Mouse (Mus musculus): Measurements from ENCODE around the gene Rpl23.
"Not testable (repeated sequence)": the region's sequence is repeated elsewhere in the genome, so short reads cannot be mapped to it uniquely, and the experiment has no call there.

Gene Rpl23

DNA sequence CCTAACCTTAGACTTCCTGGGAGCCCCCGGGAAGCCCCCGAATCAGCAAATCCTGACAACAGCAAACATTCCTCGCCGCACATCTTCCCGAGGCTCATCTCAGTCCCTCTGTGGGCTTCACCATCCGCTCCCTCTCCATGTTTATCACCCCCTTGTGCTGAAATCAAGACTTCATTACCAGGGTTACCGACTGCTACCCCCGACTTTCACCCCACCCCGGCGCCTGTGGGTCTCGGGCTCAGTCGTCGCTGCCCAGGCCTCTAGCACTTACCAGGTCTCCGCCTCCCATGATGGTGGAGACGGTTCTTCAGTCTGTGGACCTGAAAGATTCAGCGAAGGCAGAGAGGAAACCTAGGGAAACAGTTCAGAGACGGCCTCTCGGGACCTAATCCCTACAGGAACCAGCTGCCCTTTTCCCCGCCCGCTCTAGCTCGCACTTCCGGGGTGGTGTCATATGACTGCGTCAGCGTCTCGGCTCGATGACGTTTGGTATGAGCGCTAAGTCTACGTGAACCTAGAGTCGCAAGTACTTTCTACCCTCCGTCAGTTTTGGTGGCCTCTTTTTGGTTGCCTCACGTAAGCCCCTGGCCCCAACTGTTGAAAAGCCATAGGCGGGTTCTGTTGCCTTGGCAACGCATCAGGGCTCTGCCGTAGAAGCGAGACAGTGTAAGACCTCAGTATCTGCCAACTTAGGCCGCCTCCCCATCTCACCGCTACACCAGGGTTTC, 15.9 kb downstream of the Rpl23 start, which contains the start of gene Cwc25:
Cwc25 (minus strand) TSS at position 403 of the 728 bp plus-strand sequence.
- DNase-seq (ENCODE audit: low read depth, low spot score): peak; percentile 95

DNA sequence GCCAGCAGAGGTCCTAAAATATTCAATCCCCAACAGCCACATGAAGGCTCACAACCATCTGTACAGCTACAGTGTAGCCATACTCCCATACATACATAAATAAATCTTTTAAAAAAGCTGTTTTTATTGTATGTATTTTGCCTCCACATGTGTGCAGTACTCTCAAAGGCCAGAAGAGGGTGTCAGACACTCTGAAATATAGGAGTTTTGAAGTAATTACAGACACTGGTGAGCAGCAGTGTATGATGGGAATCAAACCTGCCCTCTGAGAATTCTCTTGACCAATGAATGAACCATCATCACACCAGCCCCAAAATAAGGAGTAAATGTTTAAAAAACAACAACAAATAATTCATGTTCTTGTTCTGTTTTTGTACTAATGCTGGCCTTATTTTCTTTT, 20.6 kb downstream of the Rpl23 start:
- no peak for DNase-seq (ENCODE audit: low read depth, low spot score)

DNA sequence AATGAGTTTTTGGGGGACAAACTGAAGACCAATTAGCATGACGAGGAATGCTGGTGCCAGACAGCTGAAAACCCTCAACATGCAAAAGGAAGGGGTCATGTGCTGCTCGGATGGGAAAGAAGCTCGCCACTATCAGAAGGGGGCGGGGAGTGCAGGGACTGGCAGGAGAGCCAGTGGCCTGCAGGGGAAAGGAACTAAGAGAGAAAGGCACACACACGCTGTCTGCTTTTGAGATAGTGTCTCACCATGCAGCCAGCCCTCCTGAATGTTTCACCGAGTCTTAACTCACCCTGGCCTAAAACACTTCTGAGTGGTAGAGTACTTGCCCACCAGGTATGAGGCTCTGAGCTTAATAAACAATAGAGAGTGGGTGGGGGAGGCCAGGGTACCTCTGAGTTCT, 23.3 kb downstream of the Rpl23 start:
- no peak for DNase-seq (ENCODE audit: low read depth, low spot score)

GRCm38 (mm10) chr11:97758125-97758524, 24.1 kb downstream of the Rpl23 start:
- no peak for DNase-seq (ENCODE audit: low read depth, low spot score)

GRCm38 (mm10) chr11:97753277-97753676, 29.0 kb downstream of the Rpl23 start:
- no peak for DNase-seq (ENCODE audit: low read depth, low spot score)

DNA sequence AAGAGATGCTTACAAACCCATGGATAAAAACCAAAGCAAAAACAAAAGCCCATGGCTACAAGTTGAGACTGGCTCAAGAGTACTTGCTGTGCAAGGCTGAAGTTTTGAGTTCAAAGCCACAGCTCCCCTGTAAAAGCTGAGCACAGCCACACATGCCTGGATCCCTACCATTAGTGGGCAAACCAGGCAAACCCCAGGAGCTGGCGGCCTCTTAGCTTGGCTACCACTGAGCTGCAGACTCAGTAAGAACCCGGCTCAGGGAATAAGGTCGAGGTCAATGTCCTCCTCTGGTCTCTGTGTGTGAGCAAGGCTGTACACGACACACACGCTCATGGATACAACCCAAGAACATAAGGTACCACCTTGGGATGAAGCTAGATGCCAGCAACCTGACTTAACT, 33.7 kb downstream of the Rpl23 start:
- no peak for DNase-seq (ENCODE audit: low read depth, low spot score)

- no peak for DNase-seq (ENCODE audit: low read depth, low spot score)
Measured at GRCm38 (mm10) chr11:97747773-97748172, 34.5 kb downstream of the Rpl23 start.

DNA sequence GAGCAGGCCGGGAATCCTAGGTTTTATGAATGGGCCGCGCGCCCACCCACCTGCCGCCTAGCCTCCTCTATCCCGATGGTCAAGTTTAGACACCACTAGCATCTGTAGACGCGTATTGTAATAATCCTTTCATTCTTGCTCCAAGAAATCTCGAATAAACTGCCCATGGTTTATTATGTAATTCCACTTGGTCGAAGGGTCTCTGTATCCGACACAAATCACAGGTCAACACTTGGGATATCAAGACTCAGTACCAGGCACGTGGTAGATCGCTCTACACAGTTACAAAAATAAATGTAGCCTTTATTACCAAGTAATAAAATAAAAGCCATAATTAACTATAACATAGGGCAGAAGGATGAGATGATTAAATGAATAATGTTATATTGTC, 36.9 kb downstream of the Rpl23 start:
- DNase-seq (ENCODE audit: low read depth, low spot score): no peak

DNA sequence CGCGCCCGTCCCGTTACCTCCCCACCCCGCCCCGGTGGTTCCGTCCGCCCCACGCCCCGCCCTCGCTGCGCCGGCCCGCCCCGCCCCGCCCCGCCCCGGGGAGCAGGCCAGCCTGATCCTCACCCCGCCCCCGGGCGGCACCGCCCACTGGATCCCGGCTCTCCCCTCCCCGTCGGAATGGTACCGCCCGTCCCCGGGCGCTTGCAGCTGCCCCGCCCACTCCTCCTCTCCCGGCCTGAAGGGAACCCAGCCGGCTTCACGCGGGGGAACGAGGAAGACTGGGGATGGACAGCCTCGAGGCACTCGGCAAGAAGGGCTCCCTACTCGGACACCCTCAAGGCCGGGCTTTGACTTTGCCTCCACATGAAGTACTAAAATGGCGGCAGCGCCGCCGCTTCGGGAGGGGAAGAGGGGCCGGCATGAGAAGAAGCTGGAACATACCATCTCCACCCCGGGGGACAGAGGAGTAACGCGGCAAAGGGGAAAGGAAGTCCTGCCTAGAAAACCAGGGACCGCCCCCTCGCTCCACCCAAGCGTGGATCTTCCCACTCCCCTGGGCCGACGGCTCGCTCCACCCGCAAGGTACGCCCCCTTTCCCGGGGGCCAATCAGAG, 37.4 kb downstream of the Rpl23 start:
- DNase-seq (ENCODE audit: low read depth, low spot score): peak; percentile 99

GRCm38 (mm10) chr11:97744063-97744717, 38.0 kb downstream of the Rpl23 start, which contains the start of gene Pip4k2b:
Gene Pip4k2b (minus strand): TSS chr11:97744704.
- peak; percentile 44 for DNase-seq (ENCODE audit: low read depth, low spot score)

DNA sequence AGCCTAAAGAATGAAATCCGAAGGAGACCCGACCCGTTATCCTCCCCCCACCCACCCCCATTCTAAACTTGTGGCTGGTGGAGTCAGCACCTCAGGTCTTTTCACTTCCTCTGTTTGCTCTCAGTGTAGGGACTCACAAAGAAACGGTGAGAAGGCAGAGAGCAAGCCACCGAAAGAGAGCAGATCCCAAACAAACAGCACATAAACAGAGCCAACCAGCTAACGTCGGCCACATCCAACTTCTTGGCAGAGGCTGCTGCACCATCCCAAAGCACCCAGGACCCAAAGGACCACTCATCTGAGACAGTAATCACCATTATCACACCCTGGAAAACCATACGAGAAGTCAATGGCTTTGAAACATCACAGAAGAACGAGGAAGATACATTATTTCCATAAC, 38.8 kb downstream of the Rpl23 start:
- DNase-seq (ENCODE audit: low read depth, low spot score): no peak

DNA sequence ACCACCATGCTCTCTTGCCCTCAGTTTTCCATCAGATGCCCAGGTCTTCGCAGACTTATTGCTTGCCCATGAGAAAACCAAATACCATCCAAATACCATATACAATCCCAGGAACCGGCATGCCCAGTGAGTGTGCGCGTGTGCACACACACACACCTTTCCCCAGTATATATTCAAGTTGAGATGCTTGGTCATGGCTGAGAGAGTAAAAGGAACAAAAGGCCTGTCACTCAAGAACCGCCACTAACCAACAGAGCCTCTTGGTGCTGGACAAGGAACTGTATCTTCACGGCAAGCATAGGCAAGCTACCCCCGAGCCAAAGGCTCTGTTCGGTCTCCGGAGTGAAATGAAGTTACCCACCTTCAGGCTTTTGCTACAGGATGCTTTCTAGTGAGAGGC, 39.6 kb downstream of the Rpl23 start:
- no peak for DNase-seq (ENCODE audit: low read depth, low spot score)

DNA sequence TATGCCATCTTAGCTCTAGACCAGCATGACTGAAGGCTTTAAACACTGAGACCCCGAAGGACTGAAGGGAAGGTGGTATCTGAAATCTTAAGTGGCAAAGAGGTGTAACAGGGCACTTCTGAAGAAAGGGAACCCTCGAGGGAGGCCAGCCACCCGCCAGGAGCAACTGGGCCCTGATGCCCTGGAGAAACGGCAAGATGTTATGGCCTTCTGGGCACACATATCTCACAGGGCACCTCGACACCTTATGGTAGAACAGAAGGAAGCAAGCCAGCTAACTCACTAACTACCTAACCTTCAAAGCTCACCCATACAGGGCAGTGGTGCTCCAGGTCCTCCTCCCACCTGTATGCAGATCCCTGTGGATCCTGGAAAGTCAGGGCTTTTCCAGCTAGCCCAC, 40.1 kb downstream of the Rpl23 start:
- DNase-seq (ENCODE audit: low read depth, low spot score): no peak

DNA sequence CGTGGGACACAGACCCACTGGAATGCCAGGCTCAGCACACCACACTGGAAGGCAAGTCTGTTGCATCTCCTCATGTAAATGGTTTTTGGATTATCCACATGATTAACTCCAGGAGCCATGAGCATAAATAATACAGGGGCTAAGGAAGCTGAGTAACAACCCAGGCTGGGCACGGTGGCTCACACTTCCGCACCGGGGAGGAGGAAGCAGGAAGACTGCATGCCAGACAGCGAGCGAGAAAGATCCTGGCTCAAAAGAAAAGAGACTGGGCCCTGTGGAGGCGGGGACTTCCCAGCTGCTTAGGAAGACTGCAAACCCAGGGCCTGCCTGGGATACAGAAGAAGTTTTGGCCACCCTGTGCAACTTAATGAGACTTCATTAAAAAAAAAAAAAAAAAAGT, 42.0 kb downstream of the Rpl23 start:
- no peak for DNase-seq (ENCODE audit: low read depth, low spot score)

DNA sequence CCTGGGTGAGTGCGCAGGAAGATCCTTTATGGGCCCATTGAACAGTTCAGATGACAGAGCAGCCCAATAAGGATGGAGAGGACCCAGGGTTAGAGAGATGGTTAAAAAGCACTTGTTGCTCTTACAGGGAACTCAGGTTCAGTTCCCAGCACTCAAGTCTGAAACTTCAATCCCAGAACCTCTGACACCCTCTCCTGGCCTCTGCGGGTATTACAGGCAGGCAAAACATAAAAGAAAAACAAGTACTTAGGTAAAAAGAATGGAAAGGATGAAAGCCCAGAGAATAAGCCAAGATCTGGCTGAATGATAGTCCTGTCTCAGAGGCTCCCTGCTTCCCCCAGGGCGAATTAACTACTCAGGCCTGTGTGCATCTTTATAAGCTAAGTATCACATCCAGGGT, 43.1 kb downstream of the Rpl23 start:
- no peak for DNase-seq (ENCODE audit: low read depth, low spot score)

GRCm38 (mm10) chr11:97738703-97739102, 43.5 kb downstream of the Rpl23 start:
- no peak for DNase-seq (ENCODE audit: low read depth, low spot score)

DNA sequence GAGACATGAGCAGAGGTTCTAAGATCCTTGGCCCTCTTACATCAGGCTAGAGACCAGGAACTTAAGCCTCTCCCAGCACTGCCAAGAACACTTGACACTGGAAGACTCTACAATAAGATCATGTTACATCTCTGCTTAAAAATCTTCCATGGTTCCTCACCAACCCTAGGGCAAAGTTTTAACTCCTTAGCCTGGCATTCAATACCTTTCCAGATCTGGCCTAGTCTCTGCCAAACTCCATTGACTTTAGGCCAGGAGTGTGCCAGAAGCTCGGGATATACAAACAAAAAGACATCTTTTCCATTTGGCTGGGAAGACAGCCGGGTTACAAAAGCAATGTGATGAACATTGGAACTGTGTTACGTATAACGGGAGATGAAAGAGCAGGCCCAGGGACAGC, 44.6 kb downstream of the Rpl23 start:
- DNase-seq (ENCODE audit: low read depth, low spot score): no peak

GRCm38 (mm10) chr11:97736645-97737044, 45.6 kb downstream of the Rpl23 start:
- DNase-seq (ENCODE audit: low read depth, low spot score): no peak

DNA sequence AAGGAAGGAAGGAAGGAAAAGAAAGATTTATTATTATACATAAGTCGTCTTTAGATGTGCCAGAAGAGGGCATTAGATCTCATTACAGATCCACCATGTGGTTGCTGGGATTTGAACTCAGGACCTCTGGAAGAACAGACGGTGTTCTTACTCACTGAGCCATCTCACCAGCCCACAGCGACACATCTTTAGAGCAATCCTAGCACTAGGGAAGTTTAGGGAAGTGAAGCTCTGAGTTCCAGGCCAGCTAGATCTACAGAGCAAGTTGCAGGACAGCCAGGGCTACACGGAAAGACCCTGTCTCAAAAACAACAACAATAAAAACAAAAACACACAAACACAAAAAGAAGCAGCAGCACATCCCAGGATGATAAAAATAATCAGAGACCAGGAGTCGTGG, 47.4 kb downstream of the Rpl23 start:
- not testable (repeated sequence) for DNase-seq (ENCODE audit: low read depth, low spot score)

DNA sequence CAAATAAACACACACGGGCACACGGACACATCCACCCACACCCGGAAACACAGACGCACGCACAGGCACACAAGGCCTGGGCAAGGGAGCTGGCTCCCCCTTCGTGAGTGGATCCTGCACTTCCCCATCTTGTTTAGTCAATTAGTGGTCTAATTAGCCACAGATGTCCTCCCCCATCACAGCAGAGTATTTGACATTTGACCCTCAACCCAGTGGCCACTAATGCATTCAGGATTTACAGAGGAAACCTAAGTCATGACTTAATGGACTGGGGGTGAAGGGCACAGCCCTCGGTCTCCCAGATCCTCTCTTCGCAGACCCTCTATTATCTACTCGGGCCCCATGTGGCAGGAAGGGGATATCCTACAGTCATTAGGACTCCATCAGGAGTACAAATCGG, 48.5 kb downstream of the Rpl23 start:
- DNase-seq (ENCODE audit: low read depth, low spot score): no peak

DNA sequence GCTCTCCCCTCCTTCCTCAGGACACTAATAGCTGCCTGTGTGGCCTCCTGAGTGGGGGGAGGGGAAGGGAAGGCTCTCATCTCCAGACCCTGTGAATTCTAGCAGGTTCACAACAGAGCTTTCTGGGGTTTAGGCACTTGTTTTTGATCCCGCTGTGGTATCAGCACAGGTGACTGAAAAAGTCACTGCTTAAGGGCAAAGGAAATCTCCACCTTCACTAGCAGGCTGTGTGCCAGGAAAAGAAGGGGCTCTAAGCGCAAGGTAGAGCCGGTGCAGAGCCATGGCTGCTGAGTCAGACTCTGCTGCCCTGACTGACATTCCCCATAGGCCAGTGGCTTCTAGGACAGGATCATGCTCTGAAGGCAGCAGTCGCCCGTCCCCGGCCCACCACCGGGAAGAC, 53.5 kb downstream of the Rpl23 start:
- no peak for DNase-seq (ENCODE audit: low read depth, low spot score)

DNA sequence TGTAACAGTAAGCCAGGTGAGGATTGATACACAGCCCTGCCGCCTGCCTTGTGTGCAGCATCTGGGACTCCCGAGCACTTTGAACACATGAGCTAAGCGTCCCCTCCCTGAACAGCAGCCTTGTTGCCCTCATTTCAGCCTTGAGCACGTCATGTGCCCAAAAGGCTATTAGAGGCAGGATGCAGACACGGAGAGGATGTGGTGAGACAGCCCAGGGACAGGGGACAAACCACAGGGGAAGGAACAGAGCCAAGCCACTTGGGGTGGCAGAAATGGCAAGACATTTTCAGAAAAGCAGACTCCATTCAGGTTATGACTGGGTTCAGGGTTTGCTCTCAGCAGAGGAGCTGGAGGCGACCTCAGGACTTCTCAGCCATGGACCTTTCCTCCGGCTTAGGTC, 53.9 kb downstream of the Rpl23 start:
- DNase-seq (ENCODE audit: low read depth, low spot score): no peak
